Mouse (Mus musculus) olfactory bulb, adult 2 months (tissue): ENCODE measurements around the gene Ggct.

Experiments used
- CTCF ChIP-seq: fragments of 200-500 bp; IDR thresholded peaks from 2 replicates; pipeline ENCODE4 v1.5.1; 2012; ENCODE audit warnings: low read depth, mild to moderate bottlenecking, low read length, moderate library complexity; ENCODE audit not compliant: insufficient read depth
- POLR2A ChIP-seq: fragments of 200-500 bp; IDR thresholded peaks from 2 replicates; pipeline ENCODE4 v1.6.1; 2012; ENCODE audit warnings: mild to moderate bottlenecking, low read depth, low read length, moderate library complexity; ENCODE audit not compliant: insufficient read depth

GRCm38 (mm10) chr6:55036731-55037130 is 44.0 kb upstream of the Ggct start:
- TF ChIP-seq CTCF (no peak), POLR2A (no peak)
